ENCODE assay signal across 9 mouse cellular contexts in the genomic region with DNA sequence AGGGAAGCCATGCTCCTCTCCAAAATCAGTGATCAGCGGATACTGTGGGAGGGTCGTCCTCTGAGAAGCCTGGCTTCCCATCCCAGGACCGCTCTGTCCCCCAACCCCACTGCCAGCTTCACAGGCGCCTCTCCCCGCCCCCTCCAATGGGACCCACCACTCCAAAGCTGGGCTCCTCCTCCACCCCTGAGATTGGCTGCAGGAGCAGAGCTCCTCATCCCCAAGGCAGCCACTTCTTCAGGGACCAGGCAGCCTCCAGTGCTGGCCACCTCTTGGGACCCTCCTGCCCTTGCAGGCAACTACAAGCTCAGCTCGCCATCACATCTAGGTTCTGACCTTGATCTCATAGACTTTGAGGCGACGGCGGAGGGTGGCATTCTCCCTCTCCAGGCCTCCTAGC. TPM values are rescaled to one million over a fixed set of nuclear protein-coding genes. Genes with fewer than 3 reads are reported as not detected.
A peak's percentile ranks its signal among the peaks of the same experiment; 100 is the strongest.
DNase-seq lines count a peak whose midpoint lies in the region; ATAC-seq and TF ChIP-seq lines count a peak whose summit lies in the region.
"Had no signal": no experiment of that assay in that cellular context is flagged by ENCODE, and none has a peak within 500 bp of the region (broad histone marks: within the 10 kb centered on the region; RNA-seq: fewer than 3 reads in every experiment).

No protein-coding gene starts in this region.

- peaks cover 30% of the 10 kb centered on the region for H3K4me1 ChIP-seq in neural tube, embryonic 11.5 days (ENCODE audit: control insufficient read depth, insufficient read depth, low read length)
- H3K4me1 ChIP-seq in liver, embryonic 12.5 days = peaks cover 53% of the 10 kb centered on the region
- H3K4me1 ChIP-seq in stomach, postnatal 0 days (replicated peaks; ENCODE audit: control insufficient read depth, insufficient read depth) = peaks cover 2% of the 10 kb centered on the region; the same call in 1 of the 2 replicates

- WGBS in neural tube, embryonic 11.5 days = 31% methylated on average over 9 of the region's 9 CpGs
- 53% methylated on average over 9 of the region's 9 CpGs for WGBS in liver, embryonic 12.5 days (ENCODE audit: insufficient replicate concordance)
- WGBS in stomach, postnatal 0 days = 53% methylated on average over 9 of the region's 9 CpGs

- H3K9me3 ChIP-seq in neural tube, embryonic 11.5 days (ENCODE audit: control insufficient read depth, low read length) = no peaks in the 10 kb centered on the region
- no peaks in the 10 kb centered on the region for H3K9me3 ChIP-seq in liver, embryonic 12.5 days (replicated peaks)
- no peaks in the 10 kb centered on the region for H3K9me3 ChIP-seq in stomach, postnatal 0 days (ENCODE audit: control insufficient read depth, low read length)

- TF ChIP-seq CTCF in gastrocnemius, adult 2 months (IDR thresholded peaks at IDR 0.05) = no peak
- no peak for TF ChIP-seq CTCF in stomach, postnatal 0 days (IDR thresholded peaks at IDR 0.05; ENCODE audit: low read depth)

- intact Hi-C loops in gastrocnemius, adult 2 months (cut with DNase I) = no loop called here

- peak overlapping the region; percentile 14; the same call in 1 of the 2 replicates for H3K4me2 ChIP-seq in neural tube, embryonic 11.5 days (ENCODE audit: low read depth)
- peak overlapping the region; percentile 92 for H3K4me2 ChIP-seq in liver, embryonic 12.5 days
- peak overlapping the region; percentile 92; the same call in 1 of the 2 replicates for H3K4me2 ChIP-seq in stomach, postnatal 0 days (replicated peaks; ENCODE audit: low read depth)

- peaks cover 2% of the 10 kb centered on the region; the same call in 1 of the 2 replicates for H3K27me3 ChIP-seq in neural tube, embryonic 11.5 days (ENCODE audit: control insufficient read depth, insufficient read depth, low read length)
- H3K27me3 ChIP-seq in liver, embryonic 12.5 days (replicated peaks) = peaks cover 59% of the 10 kb centered on the region
- H3K27me3 ChIP-seq in stomach, postnatal 0 days (ENCODE audit: control insufficient read depth, insufficient read depth, low read length) = no peaks in the 10 kb centered on the region

- no peak for TF ChIP-seq EP300 in stomach, postnatal 0 days (optimal IDR thresholded peaks at IDR 0.05)

- H3K4me3 ChIP-seq in gastrocnemius, adult 2 months = peak overlapping the region; percentile 93
- peak overlapping the region; percentile 83; the same call in 1 of the 2 replicates for H3K4me3 ChIP-seq in neural tube, embryonic 11.5 days (ENCODE audit: low read depth, low read length)
- H3K4me3 ChIP-seq in liver, embryonic 12.5 days = peak overlapping the region; percentile 66
- peak overlapping the region; percentile 72; the same call in 1 of the 2 replicates for H3K4me3 ChIP-seq in stomach, postnatal 0 days (ENCODE audit: low read depth, low read length)

- no peak for ATAC-seq in neural tube, embryonic 11.5 days (ENCODE audit: insufficient read depth, low FRiP score, low TSS enrichment)
- no peak for ATAC-seq in liver, embryonic 12.5 days
- ATAC-seq in stomach, postnatal 0 days (ENCODE audit: low FRiP score, low TSS enrichment) = no peak

- DNase-seq in gastrocnemius, adult 2 months = no peak
- no peak for DNase-seq in gastrocnemius, postnatal 10 days
- no peak for DNase-seq in neural tube, embryonic 11.5 days (ENCODE audit: low spot score)
- no peak for DNase-seq in neural tube, embryonic 10.5 days (ENCODE audit: extremely low spot score, low spot score)
- peak; percentile 12 for DNase-seq in stomach, postnatal 0 days (ENCODE audit: low spot score)
- DNase-seq in gastrocnemius, adult 18-20 months (ENCODE audit: low spot score) = no peak
- no peak for DNase-seq in gastrocnemius, adult 8-10 months (ENCODE audit: low spot score in 2 of 2)
- DNase-seq: left cerebral cortex, postnatal 4 days had no signal

- H3K36me3 ChIP-seq in neural tube, embryonic 11.5 days (ENCODE audit: control insufficient read depth, insufficient read depth, low read length) = no peaks in the 10 kb centered on the region; the same call in 1 of the 2 replicates
- peaks cover 29% of the 10 kb centered on the region for H3K36me3 ChIP-seq in liver, embryonic 12.5 days
- no peaks in the 10 kb centered on the region for H3K36me3 ChIP-seq in stomach, postnatal 0 days (ENCODE audit: control insufficient read depth, insufficient read depth, low read length)

- no peak overlapping the region; the same call in 1 of the 2 replicates for H3K9ac ChIP-seq in neural tube, embryonic 11.5 days (ENCODE audit: low read length)
- no peak overlapping the region for H3K9ac ChIP-seq in liver, embryonic 12.5 days
- H3K9ac ChIP-seq in stomach, postnatal 0 days (ENCODE audit: low read length) = no peak overlapping the region

- peak overlapping the region; percentile 86 for H3K27ac ChIP-seq in gastrocnemius, adult 2 months
- no peak overlapping the region for H3K27ac ChIP-seq in neural tube, embryonic 11.5 days (ENCODE audit: low read depth, low read length)
- H3K27ac ChIP-seq in liver, embryonic 12.5 days = peak overlapping the region; percentile 59; the same call in 1 of the 2 replicates
- H3K27ac ChIP-seq in stomach, postnatal 0 days (replicated peaks) = 0 out of 2 replicates have a peak overlapping the region, but pooled peaks have one; percentile 77

RNA-seq across cellular contexts. Expression of gene Tbkbp1, which starts 2.3 kb away (rescaled TPM):
- total RNA-seq in gastrocnemius, adult 2 months (2021) = 1 to 10 TPM; 4.0 to 6.1 TPM
- 1 to 10 TPM; 7.1 to 9.9 TPM for total RNA-seq in gastrocnemius, postnatal 10 days (2021)
- 5.8 and 5.9 TPM in 2 replicates for polyA plus RNA-seq in neural tube, embryonic 11.5 days (2014; fragmentation: Nextera tagmentation; extraction: Ambion mirVana)
- polyA plus RNA-seq in liver, embryonic 12.5 days (2016; fragmentation: Nextera tagmentation; extraction: Ambion mirVana) = 3.6 and 4.0 TPM in 2 replicates
- 1.8 and 2.4 TPM in 2 replicates for polyA plus RNA-seq in stomach, postnatal 0 days (2015; fragmentation: Nextera tagmentation; extraction: Ambion mirVana)
- total RNA-seq in gastrocnemius, adult 18-20 months (2021) = 1 to 10 TPM; 3.3 to 6.8 TPM
- total RNA-seq in gastrocnemius, adult 8-10 months (2022) = 1 to 10 TPM; 2.5 to 8.7 (median 5.1) TPM

RNA-seq across cellular contexts. Expression of gene Tbx21, which starts 33.9 kb away (rescaled TPM):
- total RNA-seq in gastrocnemius, adult 2 months (2021) = under 1 TPM; 0.17 to 0.48 TPM
- 1 to 10 TPM; 1.3 to 1.7 TPM for total RNA-seq in gastrocnemius, postnatal 10 days (2021)
- 0.19 and 0.21 TPM in 2 replicates for polyA plus RNA-seq in neural tube, embryonic 11.5 days (2014; fragmentation: Nextera tagmentation; extraction: Ambion mirVana)
- not detected in 2 replicates for polyA plus RNA-seq in liver, embryonic 12.5 days (2016; fragmentation: Nextera tagmentation; extraction: Ambion mirVana)
- polyA plus RNA-seq in stomach, postnatal 0 days (2015; fragmentation: Nextera tagmentation; extraction: Ambion mirVana) = 0.05 and 0.10 TPM in 2 replicates
- total RNA-seq in gastrocnemius, adult 18-20 months (2021) = under 1 TPM; 0.41 to 0.50 TPM
- under 1 TPM; 0.19 to 0.58 (median 0.39) TPM for total RNA-seq in gastrocnemius, adult 8-10 months (2022)

RNA-seq across cellular contexts. Expression of gene Kpnb1, which starts 38.7 kb away (rescaled TPM):
- 10 to 100 TPM; 49.2 to 58.9 TPM for total RNA-seq in gastrocnemius, adult 2 months (2021)
- total RNA-seq in gastrocnemius, postnatal 10 days (2021) = 10 to 100 TPM; 72.9 to 87.5 TPM
- polyA plus RNA-seq in neural tube, embryonic 11.5 days (2014; fragmentation: Nextera tagmentation; extraction: Ambion mirVana) = 85.3 and 86.7 TPM in 2 replicates
- 38.5 and 39.3 TPM in 2 replicates for polyA plus RNA-seq in liver, embryonic 12.5 days (2016; fragmentation: Nextera tagmentation; extraction: Ambion mirVana)
- 18.5 and 19.2 TPM in 2 replicates for polyA plus RNA-seq in stomach, postnatal 0 days (2015; fragmentation: Nextera tagmentation; extraction: Ambion mirVana)
- total RNA-seq in gastrocnemius, adult 18-20 months (2021) = 10 to 100 TPM; 47.7 to 52.4 TPM
- total RNA-seq in gastrocnemius, adult 8-10 months (2022) = 10 to 100 TPM; 44.0 to 55.2 (median 46.2) TPM

Comparison
In these comparisons a context has a peak if more than half of its experiments do, and no peak if none do; other contexts are left out.
1. H3K4me2 ChIP-seq: peak in every context shown above with its lines; median percentile 92 in liver, embryonic 12.5 days; 92 in stomach, postnatal 0 days; 14 in neural tube, embryonic 11.5 days.